Mouse (Mus musculus) hindbrain, postnatal 0 days (tissue): Measurements from ENCODE around the gene Itm2c. TPM values are rescaled to one million over a fixed set of nuclear protein-coding genes. Genes with fewer than 3 reads are reported as not detected.

Experiments
- ATAC-seq: fragments of 200-750 bp; cut with Nextera tagmentation; 2 replicates; pipeline ENCODE4 v1.8.0; 2017; ENCODE audit warnings: mild to moderate bottlenecking, moderate TSS enrichment, moderate library complexity
- DNase-seq: peaks from one replicate; pipeline ENCODE4 v3.0.0-alpha.2; 2015; ENCODE audit warnings: low spot score
- H3K27ac ChIP-seq: fragments of 300-500 bp; sonication (generic); 2 replicates; pipeline ENCODE4 v1.5.1; 2014; ENCODE audit warnings: mild to moderate bottlenecking
- H3K27me3 ChIP-seq: fragments of 300-500 bp; sonication (generic); 2 replicates; pipeline ENCODE4 v1.6.1; 2014; ENCODE audit warnings: low read length, mixed read lengths; ENCODE audit not compliant: insufficient read depth
- H3K36me3 ChIP-seq: fragments of 300-500 bp; sonication (generic); 2 replicates; pipeline ENCODE4 v1.6.1; 2014; ENCODE audit warnings: low read length, mixed read lengths; ENCODE audit not compliant: insufficient read depth
- H3K4me1 ChIP-seq: fragments of 300-500 bp; sonication (generic); 2 replicates; pipeline ENCODE4 v1.6.1; 2014; ENCODE audit warnings: antibody characterized with exemption, low read length, mixed read lengths; ENCODE audit not compliant: insufficient read depth
- H3K4me2 ChIP-seq: fragments of 300-500 bp; sonication (generic); 2 replicates; pipeline ENCODE4 v1.6.1; 2014; ENCODE audit warnings: low read depth, mild to moderate bottlenecking, low read length, moderate library complexity, mixed read lengths
- H3K4me3 ChIP-seq: fragments of 300-500 bp; sonication (generic); 2 replicates; pipeline ENCODE4 v1.5.1; 2014; ENCODE audit warnings: low read length
- H3K9ac ChIP-seq: fragments of 300-500 bp; sonication (generic); replicated peaks from 2 replicates; pipeline ENCODE4 v1.6.1; 2014; ENCODE audit warnings: mild to moderate bottlenecking, low read length, moderate library complexity, mixed read lengths
- H3K9me3 ChIP-seq: fragments of 300-500 bp; sonication (generic); 2 replicates; pipeline ENCODE4 v1.6.1; 2016; ENCODE audit warnings: low read length, mixed read lengths
- CTCF ChIP-seq: IDR thresholded peaks from 2 replicates; pipeline ENCODE4 v1.5.1; 2016; ENCODE audit warnings: antibody characterized with exemption, control low read depth, low read depth
- WGBS: fragments of 180-500 bp; shearing (Covaris S2); extraction: QIAGEN DNeasy Blood & Tissue Kit; methylation state at CpG from one replicate; pipeline ENCODE4 v1.1.7; 2014; 5-methylcytosine and 5-hydroxymethylcytosine counted together
- polyA plus RNA-seq: library from polyadenylated mRNA; unstranded; fragments of >200 nt; fragmentation: Nextera tagmentation; extraction: Ambion mirVana; gene quantifications from 2 replicates; pipeline ENCODE4 v1.2.1, GENCODE M21; 2015
- total RNA-seq: library from RNA; depleted of rRNA; stranded (reverse); fragments of >200 nt; gene quantifications from 2 replicates; pipeline ENCODE4 v1.2.3, GENCODE M21; 2014

The Itm2c gene
- total and polyA plus RNA-seq, 2 experiments from 2014 or later, result 244 to 336 TPM

- no peak overlapping the region for H3K4me3 ChIP-seq
- TF ChIP-seq CTCF, result no peak
- H3K27ac ChIP-seq, result peak overlapping the region; percentile 80
- no peak overlapping the region for H3K4me2 ChIP-seq
- H3K9ac ChIP-seq, result no peak overlapping the region
- no peaks in the 10 kb centered on the region for H3K9me3 ChIP-seq
- DNase-seq, result peak; percentile 86
- no peaks in the 10 kb centered on the region; the same call in 1 of the 2 replicates for H3K27me3 ChIP-seq
- H3K4me1 ChIP-seq, result peaks cover 26% of the 10 kb centered on the region
- H3K36me3 ChIP-seq, result no peaks in the 10 kb centered on the region
- ATAC-seq, result peak; percentile 82
- WGBS, result 27% methylated on average over 7 of the region's 7 CpGs
These were observed 28.2 kb downstream of the Itm2c start for GRCm38 (mm10) chr1:85922127-85922864.

- no peak overlapping the region for H3K4me3 ChIP-seq
- H3K4me1 ChIP-seq, result peaks cover 26% of the 10 kb centered on the region
- no peaks in the 10 kb centered on the region for H3K36me3 ChIP-seq
- H3K27ac ChIP-seq, result peak overlapping the region; percentile 80
- 46% methylated on average over 5 of the region's 5 CpGs for WGBS
- H3K27me3 ChIP-seq, result no peaks in the 10 kb centered on the region; the same call in 1 of the 2 replicates
- H3K9me3 ChIP-seq, result no peaks in the 10 kb centered on the region
- DNase-seq, result no peak
- ATAC-seq, result no peak; the same call in 1 of the 2 replicates
- no peak overlapping the region for H3K9ac ChIP-seq
- H3K4me2 ChIP-seq, result no peak overlapping the region
- TF ChIP-seq CTCF, result no peak
These were observed 28.8 kb downstream of the Itm2c start for GRCm38 (mm10) chr1:85922865-85923211.

- Histone ChIP-seq H3K27me3 (no peaks in the 10 kb centered on the region; the same call in 1 of the 2 replicates), H3K36me3 (no peaks in the 10 kb centered on the region), H3K4me3 (no peak overlapping the region), H3K9ac (no peak overlapping the region), H3K4me2 (no peak overlapping the region), H3K4me1 (peaks cover 32% of the 10 kb centered on the region), H3K9me3 (no peaks in the 10 kb centered on the region), H3K27ac (no peak overlapping the region)
- ATAC-seq, result no peak
- TF ChIP-seq CTCF, result no peak
- WGBS, result 76% methylated on average over 5 of the region's 5 CpGs
- no peak for DNase-seq
These were observed 31.1 kb downstream of the Itm2c start for GRCm38 (mm10) chr1:85925183-85925582.

- DNase-seq (peak; percentile 94), ATAC-seq (peak; percentile 91)
- H3K4me1 ChIP-seq, result peaks cover 22% of the 10 kb centered on the region
- H3K4me2 ChIP-seq, result no peak within 1 kb of the TSS
- no peaks in the 10 kb centered on the region for H3K9me3 ChIP-seq
- TF ChIP-seq CTCF, result peak; percentile 23; the same call in 1 of the 2 replicates
- peak within 1 kb of the TSS; percentile 81 for H3K27ac ChIP-seq
- H3K9ac ChIP-seq, result no peak within 1 kb of the TSS
- no peaks in the 10 kb centered on the region for H3K36me3 ChIP-seq
- no peaks in the 10 kb centered on the region; the same call in 1 of the 2 replicates for H3K27me3 ChIP-seq
- WGBS, result 12% methylated on average over 4 of the region's 4 CpGs
- H3K4me3 ChIP-seq, result no peak within 1 kb of the TSS
These were observed 34.1 kb downstream of the Itm2c start, which contains the start of gene 4933407L21Rik for GRCm38 (mm10) chr1:85928057-85928687. TSS of gene 4933407L21Rik (plus strand) at chr1:85928483.

- Histone ChIP-seq H3K4me3 (no peak overlapping the region), H3K4me1 (peaks cover 27% of the 10 kb centered on the region), H3K9me3 (no peaks in the 10 kb centered on the region), H3K36me3 (no peaks in the 10 kb centered on the region), H3K27me3 (no peaks in the 10 kb centered on the region; the same call in 1 of the 2 replicates), H3K4me2 (no peak overlapping the region), H3K9ac (no peak overlapping the region), H3K27ac (peak overlapping the region; percentile 81)
- ATAC-seq, result no peak
- DNase-seq, result no peak
- WGBS, result 24% methylated on average over 4 of the region's 4 CpGs
- no peak for TF ChIP-seq CTCF
These were observed 34.6 kb downstream of the Itm2c start for GRCm38 (mm10) chr1:85928688-85929065.

- Histone ChIP-seq H3K9ac (no peak overlapping the region), H3K36me3 (no peaks in the 10 kb centered on the region), H3K4me2 (no peak overlapping the region), H3K27ac (peak overlapping the region; percentile 81), H3K9me3 (no peaks in the 10 kb centered on the region), H3K4me1 (peaks cover 33% of the 10 kb centered on the region), H3K27me3 (no peaks in the 10 kb centered on the region; the same call in 1 of the 2 replicates), H3K4me3 (no peak overlapping the region)
- ATAC-seq (no peak), DNase-seq (no peak)
- TF ChIP-seq CTCF, result no peak
- 88% methylated on average over 6 of the region's 6 CpGs for WGBS
These were observed 35.3 kb downstream of the Itm2c start for GRCm38 (mm10) chr1:85929406-85929805.
